Mouse (Mus musculus) cerebellum, adult 9-10 months (tissue): ENCODE data around the gene Nab2.

Experiments used
- DNase-seq: peaks from one replicate; pipeline ENCODE4 v3.0.0; 2022

The Nab2 gene

GRCm38 (mm10) chr10:127614236-127615033 lies 53.9 kb downstream of the Nab2 start:
- peak; percentile 47 for DNase-seq

GRCm38 (mm10) chr10:127612079-127612775 lies 56.1 kb downstream of the Nab2 start:
- DNase-seq = no peak
